Mouse (Mus musculus): Measurements from ENCODE around the gene Otogl. TPM values are rescaled to one million over a fixed set of nuclear protein-coding genes. Genes with fewer than 3 reads are reported as not detected.

The Otogl gene
- polyA plus RNA-seq, 1 experiment from 2014 or later, result 0.18 TPM

DNA sequence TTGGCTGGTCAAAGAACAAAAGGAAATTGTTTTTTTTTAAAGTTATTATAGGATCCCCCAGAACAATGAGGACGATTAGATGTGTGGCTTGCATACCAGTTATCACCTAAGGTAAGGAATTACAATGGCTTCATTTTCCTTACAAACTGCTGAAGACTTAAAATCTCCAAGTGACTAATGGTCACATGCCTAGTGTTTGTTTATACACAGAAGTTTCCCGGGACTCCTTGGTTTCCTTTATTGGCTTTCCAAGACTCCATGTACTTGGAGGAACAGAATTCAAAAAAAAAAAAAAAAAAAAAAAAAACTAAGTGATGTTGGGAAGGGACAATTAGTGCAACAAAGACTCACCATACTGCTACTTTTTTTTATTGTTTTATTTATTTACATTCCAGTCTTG lies 11.9 kb upstream of the Otogl start:
- H3K4me1 ChIP-seq (ENCODE audit: control insufficient read depth, insufficient read depth, low read length), result 0 out of 2 replicates have a peak, but pooled peaks cover 4% of the 10 kb centered on the region
- H3K9ac ChIP-seq (ENCODE audit: low read length), result no peak overlapping the region
- no peak overlapping the region for H3K4me3 ChIP-seq (replicated peaks; ENCODE audit: low read length)
- 31% methylated on average over 2 of the region's 2 CpGs for WGBS
- H3K36me3 ChIP-seq (ENCODE audit: control insufficient read depth, insufficient read depth, low read length), result no peaks in the 10 kb centered on the region
- H3K9me3 ChIP-seq (replicated peaks; ENCODE audit: control insufficient read depth, low read length), result no peaks in the 10 kb centered on the region
- H3K27me3 ChIP-seq (ENCODE audit: control insufficient read depth, insufficient read depth, low read length), result no peaks in the 10 kb centered on the region
- ATAC-seq (ENCODE audit: insufficient read depth, low FRiP score), result no peak
- no peak overlapping the region for H3K4me2 ChIP-seq (ENCODE audit: low read depth, low read length)
- no peak overlapping the region for H3K27ac ChIP-seq (ENCODE audit: low read length)

DNA sequence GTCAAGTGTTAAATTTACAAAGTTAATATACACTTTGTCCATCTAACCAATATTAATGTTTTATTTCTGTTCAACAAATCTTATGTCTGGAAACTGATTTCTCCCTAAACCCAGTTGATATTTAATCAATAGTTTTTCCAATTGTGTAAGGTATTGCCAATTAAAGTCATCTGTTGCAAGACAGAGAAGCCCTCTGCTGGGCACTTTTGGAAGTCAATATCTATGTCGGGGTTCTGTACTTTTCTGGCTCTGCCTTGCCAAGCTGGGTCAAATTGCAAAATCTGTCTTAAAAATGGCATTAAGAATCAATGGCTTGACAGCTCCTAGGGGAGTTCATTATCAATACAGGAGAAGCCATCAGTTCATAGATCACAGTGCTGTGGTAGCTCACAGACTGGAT lies 10.8 kb upstream of the Otogl start:
- Histone ChIP-seq H3K4me1 (ENCODE audit: control insufficient read depth, insufficient read depth, low read length) (0 out of 2 replicates have a peak, but pooled peaks cover 4% of the 10 kb centered on the region), H3K4me2 (ENCODE audit: low read depth, low read length) (no peak overlapping the region), H3K36me3 (ENCODE audit: control insufficient read depth, insufficient read depth, low read length) (no peaks in the 10 kb centered on the region), H3K9me3 (replicated peaks; ENCODE audit: control insufficient read depth, low read length) (no peaks in the 10 kb centered on the region), H3K4me3 (replicated peaks; ENCODE audit: low read length) (no peak overlapping the region), H3K27me3 (ENCODE audit: control insufficient read depth, insufficient read depth, low read length) (no peaks in the 10 kb centered on the region), H3K27ac (ENCODE audit: low read length) (no peak overlapping the region), H3K9ac (ENCODE audit: low read length) (no peak overlapping the region)
- ATAC-seq (ENCODE audit: insufficient read depth, low FRiP score), result no peak
- WGBS, result 10% methylated on average over 1 of the region's 1 CpGs

DNA sequence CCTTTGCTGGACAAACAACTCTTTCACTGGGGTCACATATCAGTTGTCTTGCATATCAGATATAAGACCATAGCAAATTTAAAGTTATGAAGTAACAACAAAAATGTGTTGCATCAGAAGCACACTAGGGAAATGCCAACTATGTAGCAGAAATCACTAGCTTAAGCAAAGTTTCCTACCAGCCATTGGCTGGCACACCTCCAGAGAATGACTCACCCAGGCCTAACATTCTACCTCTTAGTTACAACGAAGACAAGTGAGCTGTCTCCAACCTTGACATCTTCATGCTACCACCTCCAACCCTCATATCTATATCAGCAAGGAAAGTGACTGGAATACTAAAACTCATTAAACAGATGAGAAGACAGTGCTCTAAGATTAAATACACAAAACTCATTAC lies 9.6 kb upstream of the Otogl start:
- Histone ChIP-seq H3K36me3 (ENCODE audit: control insufficient read depth, insufficient read depth, low read length) (no peaks in the 10 kb centered on the region), H3K4me2 (ENCODE audit: low read depth, low read length) (no peak overlapping the region), H3K9me3 (replicated peaks; ENCODE audit: control insufficient read depth, low read length) (no peaks in the 10 kb centered on the region), H3K4me1 (ENCODE audit: control insufficient read depth, insufficient read depth, low read length) (0 out of 2 replicates have a peak, but pooled peaks cover 4% of the 10 kb centered on the region), H3K27me3 (ENCODE audit: control insufficient read depth, insufficient read depth, low read length) (no peaks in the 10 kb centered on the region), H3K9ac (ENCODE audit: low read length) (no peak overlapping the region), H3K27ac (ENCODE audit: low read length) (no peak overlapping the region), H3K4me3 (replicated peaks; ENCODE audit: low read length) (no peak overlapping the region)
- ATAC-seq (ENCODE audit: insufficient read depth, low FRiP score), result no peak
- 13% methylated on average over 1 of the region's 1 CpGs for WGBS

DNA sequence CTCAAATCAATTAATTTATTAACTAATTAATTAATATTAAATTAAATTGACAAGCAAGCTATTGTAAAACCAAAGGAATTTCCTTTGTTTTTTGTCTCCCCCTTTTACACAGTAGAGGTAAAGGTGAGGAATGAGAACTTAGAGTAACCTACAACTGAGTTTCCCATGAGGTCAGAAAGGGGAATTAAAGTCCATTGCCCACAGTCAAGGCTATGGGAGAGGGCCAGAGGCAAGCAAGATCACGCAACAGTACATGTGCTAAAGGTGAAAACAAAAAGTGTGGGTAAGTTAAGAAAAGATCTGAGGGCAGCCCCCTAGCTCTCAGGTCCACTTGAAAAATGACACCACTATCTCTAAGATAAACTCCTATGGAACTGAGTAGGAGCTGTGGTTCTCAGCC lies 9.2 kb upstream of the Otogl start:
- Histone ChIP-seq H3K36me3 (ENCODE audit: control insufficient read depth, insufficient read depth, low read length) (no peaks in the 10 kb centered on the region), H3K9me3 (replicated peaks; ENCODE audit: control insufficient read depth, low read length) (no peaks in the 10 kb centered on the region), H3K4me3 (replicated peaks; ENCODE audit: low read length) (no peak overlapping the region), H3K27ac (ENCODE audit: low read length) (no peak overlapping the region), H3K9ac (ENCODE audit: low read length) (no peak overlapping the region), H3K27me3 (ENCODE audit: control insufficient read depth, insufficient read depth, low read length) (no peaks in the 10 kb centered on the region), H3K4me2 (ENCODE audit: low read depth, low read length) (no peak overlapping the region), H3K4me1 (ENCODE audit: control insufficient read depth, insufficient read depth, low read length) (0 out of 2 replicates have a peak, but pooled peaks cover 4% of the 10 kb centered on the region)
- 76% methylated on average over 1 of the region's 1 CpGs for WGBS
- no peak for ATAC-seq (ENCODE audit: insufficient read depth, low FRiP score)

DNA sequence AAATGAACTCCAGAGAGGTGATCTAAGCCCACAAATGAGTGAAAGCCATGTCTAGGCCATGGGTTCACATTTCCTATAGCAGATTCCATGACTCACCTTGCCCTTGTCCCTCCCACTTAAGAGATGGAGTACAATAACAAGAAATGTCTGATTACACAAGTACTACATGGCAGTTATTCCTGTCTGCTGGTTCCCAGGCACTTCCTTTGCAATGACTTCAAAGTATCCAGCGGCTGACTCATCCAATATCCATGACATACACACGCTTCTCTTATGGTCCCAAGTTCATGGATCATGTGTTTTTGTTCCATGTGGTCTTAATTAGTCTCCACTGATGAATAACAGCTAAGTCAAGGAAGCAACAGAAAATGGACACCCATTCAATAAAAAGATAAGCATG lies 1.1 kb upstream of the Otogl start:
- Histone ChIP-seq H3K4me2 (ENCODE audit: low read depth, low read length) (no peak overlapping the region), H3K9ac (ENCODE audit: low read length) (no peak overlapping the region), H3K36me3 (ENCODE audit: control insufficient read depth, insufficient read depth, low read length) (no peaks in the 10 kb centered on the region), H3K9me3 (replicated peaks; ENCODE audit: control insufficient read depth, low read length) (0 out of 2 replicates have a peak, but pooled peaks cover 1% of the 10 kb centered on the region), H3K4me1 (ENCODE audit: control insufficient read depth, insufficient read depth, low read length) (no peaks in the 10 kb centered on the region), H3K27me3 (ENCODE audit: control insufficient read depth, insufficient read depth, low read length) (no peaks in the 10 kb centered on the region; the same call in 1 of the 2 replicates), H3K4me3 (replicated peaks; ENCODE audit: low read length) (no peak overlapping the region), H3K27ac (ENCODE audit: low read length) (no peak overlapping the region)
- WGBS, result 82% methylated on average over 2 of the region's 2 CpGs
- no peak for ATAC-seq (ENCODE audit: insufficient read depth, low FRiP score)

DNA sequence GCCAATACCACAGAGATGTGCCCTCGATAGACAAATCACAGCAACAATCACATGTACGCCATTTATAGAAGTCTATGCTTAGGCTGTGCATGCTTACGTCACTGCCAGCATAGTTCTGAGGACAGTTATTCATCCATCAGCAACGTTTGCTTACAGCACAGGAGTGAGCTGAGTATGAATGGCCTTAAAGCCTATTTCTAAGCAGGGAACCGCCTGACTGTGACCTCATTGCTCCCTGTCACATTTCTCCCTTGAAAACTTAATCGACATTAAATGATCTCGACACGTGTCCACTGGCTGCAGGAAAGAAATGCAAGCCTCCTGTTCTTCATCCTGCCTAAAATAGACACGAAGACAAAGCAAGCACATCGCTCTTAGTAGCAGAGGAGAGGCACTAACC lies 5.5 kb downstream of the Otogl start:
- peaks cover 4% of the 10 kb centered on the region for H3K4me1 ChIP-seq (ENCODE audit: control insufficient read depth, insufficient read depth, low read length)
- no peak overlapping the region for H3K4me2 ChIP-seq (ENCODE audit: low read depth, low read length)
- no peak overlapping the region for H3K9ac ChIP-seq (ENCODE audit: low read length)
- peak overlapping the region; percentile 43; the same call in 1 of the 2 replicates for H3K27ac ChIP-seq (ENCODE audit: low read length)
- no peaks in the 10 kb centered on the region for H3K27me3 ChIP-seq (ENCODE audit: control insufficient read depth, insufficient read depth, low read length)
- H3K36me3 ChIP-seq (ENCODE audit: control insufficient read depth, insufficient read depth, low read length), result no peaks in the 10 kb centered on the region
- 0 out of 2 replicates have a peak, but pooled peaks cover 6% of the 10 kb centered on the region for H3K9me3 ChIP-seq (replicated peaks; ENCODE audit: control insufficient read depth, low read length)
- WGBS, result 52% methylated on average over 10 of the region's 10 CpGs
- ATAC-seq (ENCODE audit: insufficient read depth, low FRiP score), result no peak
- no peak overlapping the region for H3K4me3 ChIP-seq (replicated peaks; ENCODE audit: low read length)

DNA sequence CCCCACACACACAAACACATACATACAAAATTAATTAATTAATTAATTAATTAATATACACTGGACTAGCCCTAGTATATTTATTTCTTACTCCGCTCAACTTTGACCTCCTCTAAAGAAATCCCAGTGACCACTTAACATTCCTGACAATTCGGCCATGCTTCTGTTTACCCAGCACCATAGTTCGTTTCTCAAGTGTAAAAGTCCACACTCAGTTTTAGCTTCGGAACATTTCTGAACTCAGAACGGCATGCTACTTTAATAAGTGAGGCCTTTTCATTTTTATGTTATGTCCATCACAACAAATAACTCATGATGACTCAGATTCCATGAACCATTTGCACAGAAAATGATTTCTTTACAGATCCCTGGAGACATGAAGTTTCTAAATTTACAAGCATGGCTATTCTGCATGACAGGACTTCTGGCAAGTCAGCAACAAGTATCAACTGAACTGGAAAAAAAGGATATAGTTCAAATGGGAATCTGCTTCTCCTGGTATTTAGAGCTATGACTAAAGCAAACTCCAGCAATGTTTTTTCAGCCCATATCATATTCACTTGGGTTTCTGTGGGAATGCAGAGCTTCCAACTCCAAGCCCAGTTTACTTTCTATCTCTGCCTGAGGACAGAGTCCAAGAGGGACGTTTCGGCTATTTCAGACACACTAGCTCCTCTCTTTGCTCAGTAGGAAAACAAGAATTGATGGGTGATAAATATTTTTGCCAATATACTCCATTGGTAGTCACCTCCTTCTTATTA lies 6.5 kb downstream of the Otogl start:
- H3K9me3 ChIP-seq (replicated peaks; ENCODE audit: control insufficient read depth, low read length), result 0 out of 2 replicates have a peak, but pooled peaks cover 6% of the 10 kb centered on the region
- H3K27me3 ChIP-seq (ENCODE audit: control insufficient read depth, insufficient read depth, low read length), result no peaks in the 10 kb centered on the region
- no peak overlapping the region; the same call in 1 of the 2 replicates for H3K27ac ChIP-seq (ENCODE audit: low read length)
- ATAC-seq (ENCODE audit: insufficient read depth, low FRiP score), result no peak
- H3K36me3 ChIP-seq (ENCODE audit: control insufficient read depth, insufficient read depth, low read length), result no peaks in the 10 kb centered on the region
- H3K4me2 ChIP-seq (ENCODE audit: low read depth, low read length), result no peak overlapping the region
- H3K4me3 ChIP-seq (replicated peaks; ENCODE audit: low read length), result no peak overlapping the region
- 57% methylated on average over 7 of the region's 7 CpGs for WGBS
- H3K9ac ChIP-seq (ENCODE audit: low read length), result no peak overlapping the region
- peaks cover 4% of the 10 kb centered on the region for H3K4me1 ChIP-seq (ENCODE audit: control insufficient read depth, insufficient read depth, low read length)

DNA sequence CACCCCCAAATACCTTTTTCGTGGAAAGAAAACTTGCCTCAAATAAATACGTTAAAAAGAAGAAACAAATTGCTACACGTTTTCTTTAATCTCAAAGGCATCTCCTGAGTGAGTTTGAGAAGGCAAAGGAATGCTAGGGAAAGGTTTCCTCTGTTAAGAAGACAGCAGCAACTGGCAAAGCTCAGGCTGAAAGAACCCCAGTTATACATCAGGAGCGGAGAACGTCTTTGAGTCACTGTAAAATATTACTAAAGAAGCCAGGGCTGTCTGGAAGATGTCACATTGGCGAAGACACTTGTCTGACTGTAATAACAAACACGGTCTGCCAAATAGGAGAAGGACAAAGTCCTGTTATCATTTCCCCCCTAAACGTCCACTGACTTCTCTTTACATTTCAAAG lies 10.0 kb downstream of the Otogl start:
- H3K27me3 ChIP-seq (ENCODE audit: control insufficient read depth, insufficient read depth, low read length), result no peaks in the 10 kb centered on the region
- H3K4me2 ChIP-seq (ENCODE audit: low read depth, low read length), result no peak overlapping the region
- no peaks in the 10 kb centered on the region for H3K9me3 ChIP-seq (replicated peaks; ENCODE audit: control insufficient read depth, low read length)
- peak; percentile 45; the same call in 1 of the 2 replicates for ATAC-seq (ENCODE audit: insufficient read depth, low FRiP score)
- no peak overlapping the region for H3K4me3 ChIP-seq (replicated peaks; ENCODE audit: low read length)
- peak overlapping the region; percentile 70 for H3K27ac ChIP-seq (ENCODE audit: low read length)
- peaks cover 4% of the 10 kb centered on the region for H3K4me1 ChIP-seq (ENCODE audit: control insufficient read depth, insufficient read depth, low read length)
- 42% methylated on average over 8 of the region's 8 CpGs for WGBS
- H3K36me3 ChIP-seq (ENCODE audit: control insufficient read depth, insufficient read depth, low read length), result no peaks in the 10 kb centered on the region
- H3K9ac ChIP-seq (ENCODE audit: low read length), result no peak overlapping the region

DNA sequence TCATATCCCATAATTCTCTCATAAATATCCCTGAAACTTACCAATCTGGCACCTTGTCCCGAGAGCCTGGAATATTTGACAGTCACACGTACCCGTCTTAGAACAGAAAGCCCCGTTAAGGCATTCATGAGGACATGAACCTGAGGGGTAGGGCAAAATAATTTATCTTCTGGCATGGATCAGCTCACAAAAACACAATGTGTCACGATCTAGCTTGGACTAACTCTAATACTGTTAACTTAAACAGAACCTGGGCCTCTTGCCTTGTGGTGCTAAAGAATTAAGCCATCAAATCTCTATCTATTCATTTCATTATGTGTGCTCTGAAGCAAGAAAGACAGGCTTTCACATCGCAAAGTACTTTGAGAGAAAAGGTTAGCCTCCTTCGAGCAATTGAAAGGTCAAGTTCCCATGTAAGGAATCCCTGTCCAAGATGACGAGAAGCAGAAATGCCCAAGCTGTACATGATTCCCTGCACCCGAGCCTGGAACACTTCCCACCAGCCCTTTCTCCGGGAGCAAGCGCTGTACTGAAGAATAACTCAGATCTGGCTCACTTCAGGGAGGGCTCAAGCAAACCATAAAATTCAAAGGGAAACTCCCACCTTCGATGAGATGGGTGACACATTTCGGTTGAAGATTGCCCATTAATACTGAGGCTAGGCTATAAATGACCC lies 10.6 kb downstream of the Otogl start:
- H3K9ac ChIP-seq (ENCODE audit: low read length), result no peak overlapping the region
- WGBS, result 41% methylated on average over 13 of the region's 13 CpGs
- ATAC-seq (ENCODE audit: insufficient read depth, low FRiP score), result peak; percentile 84; the same call in 1 of the 2 replicates
- peaks cover 4% of the 10 kb centered on the region for H3K4me1 ChIP-seq (ENCODE audit: control insufficient read depth, insufficient read depth, low read length)
- no peaks in the 10 kb centered on the region for H3K9me3 ChIP-seq (replicated peaks; ENCODE audit: control insufficient read depth, low read length)
- no peak overlapping the region for H3K4me3 ChIP-seq (replicated peaks; ENCODE audit: low read length)
- no peaks in the 10 kb centered on the region for H3K36me3 ChIP-seq (ENCODE audit: control insufficient read depth, insufficient read depth, low read length)
- H3K27me3 ChIP-seq (ENCODE audit: control insufficient read depth, insufficient read depth, low read length), result no peaks in the 10 kb centered on the region
- peak overlapping the region; percentile 70 for H3K27ac ChIP-seq (ENCODE audit: low read length)
- peak overlapping the region; percentile 20; the same call in 1 of the 2 replicates for H3K4me2 ChIP-seq (ENCODE audit: low read depth, low read length)
